Mouse (Mus musculus): ENCODE results near the gene Arhgap6.

GRCm38 (mm10) chrX:168920942-168921341 is 126.0 kb downstream of the Arhgap6 start:
- TF ChIP-seq CTCF (IDR thresholded peaks at IDR 0.05; ENCODE audit: extremely low read depth, insufficient read length, insufficient replicate concordance, low read depth, low read length) (no peak), POLR2A (IDR thresholded peaks at IDR 0.05; ENCODE audit: low read depth, low read length) (no peak)

Measured in small intestine, adult 2 months (tissue).